Mouse (Mus musculus) cortical plate, adult 2 months (tissue): ENCODE measurements around the gene Tnfrsf1b. TPM values are rescaled to one million over a fixed set of nuclear protein-coding genes. Genes with fewer than 3 reads are reported as not detected.
A peak's percentile ranks its signal among the peaks of the same experiment; 100 is the strongest.

Experiments
- H3K27ac ChIP-seq: fragments of 200-500 bp; 2 replicates; pipeline ENCODE4 v1.5.1; 2012; ENCODE audit warnings: low read length, control low read depth, inconsistent platforms; ENCODE audit not compliant: insufficient read depth
- H3K4me1 ChIP-seq: fragments of 200-500 bp; 2 replicates; pipeline ENCODE4 v1.6.1; 2011; ENCODE audit warnings: low read length; ENCODE audit not compliant: control insufficient read depth, insufficient read depth
- H3K4me3 ChIP-seq: fragments of 200-500 bp; 2 replicates; pipeline ENCODE4 v1.5.1; 2011; ENCODE audit warnings: mild to moderate bottlenecking, low read length, control low read depth; ENCODE audit not compliant: insufficient read depth
- CTCF ChIP-seq: fragments of 200-500 bp; IDR thresholded peaks from 2 replicates; pipeline ENCODE4 v1.5.1; 2011; ENCODE audit warnings: mild to moderate bottlenecking, control low read depth, low read length; ENCODE audit not compliant: insufficient read depth; ENCODE audit errors: extremely low read depth
- POLR2A ChIP-seq: fragments of 200-500 bp; IDR thresholded peaks from 2 replicates; pipeline ENCODE4 v1.6.1; 2011; ENCODE audit warnings: mild to moderate bottlenecking, low read length, control low read depth; ENCODE audit not compliant: insufficient read depth; ENCODE audit errors: extremely low read depth
- polyA plus RNA-seq: library from polyadenylated mRNA; depleted of rRNA; stranded (reverse); fragments of >200 nt; gene quantifications from 2 replicates; pipeline ENCODE4 v1.2.3, GENCODE M21; 2012

Gene Tnfrsf1b
- polyA plus RNA-seq, 1 experiment, result 3.6 TPM

DNA sequence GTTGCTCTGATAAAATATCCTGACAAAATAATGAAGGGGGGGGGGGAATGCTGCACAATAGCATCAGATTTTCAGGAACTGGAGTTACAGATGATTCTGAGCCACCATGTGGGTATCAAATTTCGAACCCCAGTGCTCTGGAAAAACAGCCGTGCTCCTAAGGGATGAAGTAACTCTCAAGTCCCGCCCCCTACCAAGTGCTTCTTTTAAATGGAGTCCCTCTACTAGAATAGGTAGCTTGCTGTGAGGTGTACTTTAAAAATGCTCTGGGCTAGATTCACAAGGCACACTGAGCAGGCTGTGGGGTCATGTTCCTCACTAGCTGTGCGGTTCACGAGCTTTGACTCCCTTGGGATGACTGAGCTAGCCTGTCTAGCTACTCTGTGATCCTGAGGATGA, 37.0 kb downstream of the Tnfrsf1b start:
- Histone ChIP-seq H3K4me1 (no peaks in the 10 kb centered on the region), H3K27ac (no peak overlapping the region), H3K4me3 (no peak overlapping the region)
- TF ChIP-seq CTCF (no peak), POLR2A (no peak)

DNA sequence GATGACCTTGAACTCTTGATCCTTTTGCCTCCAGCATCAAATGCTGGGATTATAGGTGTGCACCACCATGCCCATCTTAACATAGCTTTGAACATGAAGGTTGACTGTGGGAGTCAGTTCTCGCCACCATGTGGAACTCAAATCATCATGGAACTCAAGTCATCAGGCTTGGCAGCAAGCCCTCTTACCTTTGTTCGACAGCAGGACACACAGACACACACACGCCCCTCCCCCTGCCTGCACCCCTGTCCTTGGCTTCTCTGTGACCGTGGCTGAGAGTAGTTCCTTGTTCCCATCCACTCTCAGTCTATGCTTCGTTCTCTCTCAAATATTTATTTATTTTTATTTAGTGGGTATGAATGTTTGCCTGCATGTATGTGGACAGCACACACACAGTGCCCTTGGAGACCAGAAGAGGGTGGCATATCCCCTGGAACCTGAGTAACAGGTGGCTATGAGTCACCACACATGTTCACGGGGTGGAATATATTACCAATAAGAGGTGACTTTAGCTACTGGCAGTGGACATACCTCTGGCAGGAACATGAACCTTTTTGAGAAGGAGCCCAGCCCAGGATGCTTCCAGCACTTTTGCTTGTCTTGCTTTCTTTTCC, 37.5 kb downstream of the Tnfrsf1b start:
- Histone ChIP-seq H3K27ac (no peak overlapping the region), H3K4me1 (no peaks in the 10 kb centered on the region), H3K4me3 (no peak overlapping the region)
- TF ChIP-seq POLR2A (no peak), CTCF (no peak)

DNA sequence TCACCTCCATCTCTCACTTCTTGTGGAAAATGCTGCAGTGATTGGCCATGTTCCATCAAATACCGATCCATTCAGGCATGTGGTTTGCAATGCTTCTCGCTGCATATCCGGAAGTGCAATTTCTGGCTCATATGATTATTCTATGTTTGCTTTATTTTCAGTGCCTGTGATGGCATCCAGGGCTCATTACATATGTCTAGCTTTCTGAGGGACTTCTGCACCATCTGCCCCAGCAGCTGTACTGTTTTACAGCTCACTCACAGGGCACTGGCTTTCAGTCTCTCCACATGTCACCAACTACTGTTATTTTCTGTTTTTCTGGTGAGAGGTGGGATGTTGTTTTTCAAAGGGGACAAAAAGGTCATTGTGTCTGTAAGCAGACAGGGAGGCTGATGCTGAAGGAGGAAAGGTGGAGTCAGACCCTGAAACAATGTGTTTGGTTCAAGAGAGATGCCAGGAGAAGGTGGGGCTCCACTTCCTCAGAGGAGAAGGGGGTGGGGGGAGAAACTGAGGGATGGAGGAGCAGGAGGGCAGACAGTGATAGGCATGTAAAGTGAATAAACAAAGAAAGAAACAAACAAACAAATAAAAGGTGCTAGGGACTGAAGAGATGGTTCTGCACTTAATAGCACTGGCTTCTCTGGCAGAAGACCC, 38.8 kb downstream of the Tnfrsf1b start:
- no peak for TF ChIP-seq POLR2A
- TF ChIP-seq CTCF, result no peak
- no peak overlapping the region for H3K4me3 ChIP-seq
- H3K27ac ChIP-seq, result no peak overlapping the region
- no peaks in the 10 kb centered on the region for H3K4me1 ChIP-seq

DNA sequence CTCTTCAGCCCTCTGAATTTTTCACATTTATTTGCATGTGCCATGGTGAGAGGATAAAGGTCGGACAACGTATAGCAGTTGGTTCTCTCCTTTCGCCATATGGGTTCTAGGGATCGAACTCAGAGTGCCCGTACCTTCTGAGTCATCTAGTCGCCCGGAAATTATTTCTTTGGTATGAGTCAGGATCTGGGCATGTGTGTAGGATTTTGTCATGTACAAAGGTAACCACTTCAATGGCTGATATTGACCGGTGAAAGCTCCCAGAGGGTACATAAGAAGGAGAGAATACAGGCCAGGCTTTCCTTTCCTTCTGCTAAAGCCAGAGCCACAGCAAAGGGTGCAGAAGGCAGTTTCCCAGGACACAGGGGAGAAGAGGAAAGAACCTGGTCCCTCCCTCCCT, 41.9 kb downstream of the Tnfrsf1b start:
- Histone ChIP-seq H3K4me3 (no peak overlapping the region), H3K4me1 (no peaks in the 10 kb centered on the region; the same call in 1 of the 2 replicates), H3K27ac (no peak overlapping the region)
- no peak for TF ChIP-seq POLR2A
- TF ChIP-seq CTCF, result no peak

DNA sequence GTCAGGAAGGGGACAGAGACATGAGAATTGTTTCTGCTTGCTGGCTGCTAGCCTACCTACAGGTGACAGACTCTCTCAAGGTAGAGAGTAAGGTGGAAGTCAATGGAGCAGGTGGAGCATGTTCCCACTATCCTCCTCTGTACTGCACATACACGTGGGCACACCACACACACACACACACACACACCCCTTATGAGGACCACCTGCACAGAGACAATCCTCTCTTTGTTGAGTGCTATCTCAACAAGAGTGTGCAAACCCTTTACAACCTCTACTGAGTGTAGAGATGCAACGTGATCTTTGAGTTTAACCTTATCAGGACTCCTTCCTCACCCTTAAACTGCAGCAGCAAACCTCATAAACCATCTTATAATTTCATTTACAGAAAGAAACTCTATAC, 43.4 kb downstream of the Tnfrsf1b start:
- TF ChIP-seq CTCF, result no peak
- no peak for TF ChIP-seq POLR2A
- H3K27ac ChIP-seq, result no peak overlapping the region
- no peak overlapping the region for H3K4me3 ChIP-seq
- H3K4me1 ChIP-seq, result no peaks in the 10 kb centered on the region; the same call in 1 of the 2 replicates

DNA sequence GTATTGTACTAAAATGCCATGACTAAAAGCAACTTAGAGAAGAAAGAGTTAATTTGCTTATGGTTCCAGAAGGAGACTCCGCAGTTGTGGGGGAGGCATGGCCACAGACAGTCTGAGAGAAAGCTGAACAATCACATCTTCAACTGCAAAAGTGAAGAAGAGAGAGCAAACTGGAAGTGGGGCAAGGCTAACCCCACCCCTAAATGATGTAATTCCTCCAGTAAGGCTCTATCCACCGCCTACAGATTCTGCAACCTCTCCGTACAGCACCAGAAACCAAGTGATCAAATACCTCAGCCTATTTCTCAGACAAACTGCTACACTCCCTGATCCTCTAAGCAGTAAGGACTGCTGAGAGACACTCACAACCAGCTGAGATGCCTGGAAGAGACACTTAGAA, 45.2 kb downstream of the Tnfrsf1b start:
- Histone ChIP-seq H3K4me1 (no peaks in the 10 kb centered on the region; the same call in 1 of the 2 replicates), H3K27ac (no peak overlapping the region), H3K4me3 (no peak overlapping the region)
- TF ChIP-seq POLR2A (no peak), CTCF (no peak)

DNA sequence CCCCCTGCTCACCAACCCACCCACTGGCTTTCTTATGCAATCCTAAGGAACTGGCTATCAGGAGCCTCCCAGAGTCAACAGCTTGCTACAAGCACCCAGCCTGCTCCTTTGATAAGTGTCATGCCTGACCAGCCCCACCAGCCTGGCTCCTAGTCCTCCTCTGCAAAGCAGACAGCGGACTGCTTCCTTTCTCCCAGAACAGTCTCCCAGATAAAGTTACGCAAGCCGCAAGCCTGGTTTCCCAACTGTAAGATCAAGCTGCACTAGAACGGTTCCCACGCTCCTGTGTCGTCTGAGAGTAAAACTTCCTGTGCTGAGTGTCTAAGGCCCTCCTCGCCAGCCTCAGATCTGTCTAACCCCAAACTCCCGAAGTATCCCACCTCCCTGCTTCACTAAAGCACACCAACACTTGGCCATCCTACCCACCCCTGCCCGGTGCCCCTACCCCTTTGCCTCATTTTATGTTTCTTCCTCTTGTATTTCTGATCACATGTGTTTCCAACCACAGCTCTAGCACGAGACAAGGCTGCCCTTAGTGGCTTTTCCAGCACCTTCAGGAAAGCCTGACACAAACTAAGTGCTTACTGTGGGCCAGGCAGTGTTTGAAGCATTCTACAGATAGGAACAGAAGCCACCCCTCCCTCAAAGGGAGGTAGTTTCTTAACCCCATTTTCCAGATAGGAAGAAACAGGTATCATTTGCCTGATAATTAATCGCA, 46.5 kb downstream of the Tnfrsf1b start:
- Histone ChIP-seq H3K27ac (no peak overlapping the region), H3K4me1 (no peaks in the 10 kb centered on the region; the same call in 1 of the 2 replicates), H3K4me3 (no peak overlapping the region)
- TF ChIP-seq POLR2A (no peak), CTCF (no peak)

DNA sequence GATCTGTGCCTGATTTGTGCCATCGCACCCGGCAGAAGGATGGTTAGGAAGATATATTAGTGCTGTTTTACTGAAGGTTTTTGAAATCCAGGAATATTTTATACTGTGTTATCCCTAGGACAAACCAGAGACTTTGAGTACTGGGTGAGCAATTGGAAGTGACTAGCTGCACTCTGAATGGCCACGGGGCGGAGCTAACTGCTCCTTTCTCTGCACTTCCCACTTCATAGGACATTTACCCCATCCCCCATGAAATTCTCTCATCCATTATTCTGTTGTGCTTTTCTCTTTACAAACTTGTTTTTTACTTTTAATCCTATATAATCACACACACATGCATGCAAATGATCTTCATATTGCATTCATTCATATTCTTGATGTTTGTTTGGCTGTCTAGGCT, 50.1 kb downstream of the Tnfrsf1b start:
- no peaks in the 10 kb centered on the region; the same call in 1 of the 2 replicates for H3K4me1 ChIP-seq
- TF ChIP-seq CTCF (no peak), POLR2A (no peak)
- H3K27ac ChIP-seq, result no peak overlapping the region
- H3K4me3 ChIP-seq, result no peak overlapping the region

DNA sequence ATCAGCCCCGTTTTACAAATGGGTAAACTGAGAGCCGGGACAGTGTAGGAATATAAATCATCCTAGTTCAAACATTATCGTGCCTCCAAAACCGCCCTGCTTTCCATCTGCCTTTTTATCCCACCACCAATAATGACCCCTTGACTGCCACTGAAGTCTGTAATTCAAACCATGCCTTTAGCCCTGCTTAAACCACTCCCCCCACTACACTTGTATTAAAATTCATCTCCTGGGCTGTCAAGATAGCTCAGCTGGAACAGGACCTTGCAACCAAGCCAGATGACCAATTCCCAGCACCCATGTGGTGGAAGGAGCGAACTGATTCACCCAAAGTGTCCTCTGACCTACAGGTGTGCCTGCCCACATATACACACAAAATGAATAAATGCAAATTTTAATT, 51.5 kb downstream of the Tnfrsf1b start:
- TF ChIP-seq CTCF, result no peak
- H3K4me1 ChIP-seq, result no peaks in the 10 kb centered on the region; the same call in 1 of the 2 replicates
- H3K4me3 ChIP-seq, result peak overlapping the region; percentile 93; the same call in 1 of the 2 replicates
- H3K27ac ChIP-seq, result no peak overlapping the region
